Mouse (Mus musculus): ENCODE results near the gene 1110002E22Rik.

- TF ChIP-seq CTCF (IDR thresholded peaks at IDR 0.05; ENCODE audit: low read depth, low read length) (no peak), POLR2A (IDR thresholded peaks at IDR 0.05; ENCODE audit: borderline replicate concordance, low read depth, low read length) (no peak)
These were observed 34.3 kb upstream of the 1110002E22Rik start for GRCm38 (mm10) chr3:138030563-138030962.
